Mouse (Mus musculus) cerebellum, postnatal 25 days (tissue): Measurements from ENCODE around the gene Mast4.

ENCODE experiments used
- DNase-seq, 2 experiments: peaks; one replicate each; pipeline ENCODE4 v3.0.0; 2021; ENCODE audit warnings: mixed read lengths in 2 of 2

The Mast4 gene

GRCm38 (mm10) chr13:102958273-102959270, 375.7 kb downstream of the Mast4 start:
- DNase-seq = no peak

GRCm38 (mm10) chr13:102957508-102958272, 376.6 kb downstream of the Mast4 start:
- peak in 1 of 2 experiments; percentile 14 for DNase-seq

- DNase-seq = no peak
These were observed 378.8 kb downstream of the Mast4 start for GRCm38 (mm10) chr13:102955506-102955905.

GRCm38 (mm10) chr13:102949756-102950155, 384.5 kb downstream of the Mast4 start:
- no peak for DNase-seq

- DNase-seq = no peak
These were observed 385.3 kb downstream of the Mast4 start for GRCm38 (mm10) chr13:102948966-102949365.

GRCm38 (mm10) chr13:102947546-102947945, 386.8 kb downstream of the Mast4 start:
- DNase-seq = no peak

GRCm38 (mm10) chr13:102946024-102946821, 388.1 kb downstream of the Mast4 start:
- no peak for DNase-seq

GRCm38 (mm10) chr13:102945450-102945849, 388.8 kb downstream of the Mast4 start:
- DNase-seq = no peak

- DNase-seq = no peak
These were observed 389.8 kb downstream of the Mast4 start for GRCm38 (mm10) chr13:102944516-102944915.

GRCm38 (mm10) chr13:102942557-102942956, 391.7 kb downstream of the Mast4 start:
- no peak for DNase-seq

GRCm38 (mm10) chr13:102940476-102940875, 393.8 kb downstream of the Mast4 start:
- DNase-seq = no peak

- no peak for DNase-seq
These were observed 398.1 kb downstream of the Mast4 start for GRCm38 (mm10) chr13:102936233-102936632.

- no peak for DNase-seq
These were observed 398.5 kb downstream of the Mast4 start for GRCm38 (mm10) chr13:102935788-102936187.

GRCm38 (mm10) chr13:102933702-102934101, 400.6 kb downstream of the Mast4 start:
- DNase-seq = peak; percentile 50 to 65

- DNase-seq = no peak
These were observed 401.9 kb downstream of the Mast4 start for GRCm38 (mm10) chr13:102932434-102932833.

- no peak for DNase-seq
These were observed 402.3 kb downstream of the Mast4 start for GRCm38 (mm10) chr13:102931951-102932350.

GRCm38 (mm10) chr13:102925844-102926598, 408.3 kb downstream of the Mast4 start:
- DNase-seq = no peak

GRCm38 (mm10) chr13:102919741-102920140, 414.6 kb downstream of the Mast4 start:
- DNase-seq = no peak

- no peak for DNase-seq
These were observed 415.7 kb downstream of the Mast4 start for GRCm38 (mm10) chr13:102918616-102919015.

- DNase-seq = no peak
These were observed 419.0 kb downstream of the Mast4 start for GRCm38 (mm10) chr13:102915341-102915740.

- no peak for DNase-seq
These were observed 419.5 kb downstream of the Mast4 start for GRCm38 (mm10) chr13:102914800-102915199.

- DNase-seq = no peak
These were observed 420.4 kb downstream of the Mast4 start for GRCm38 (mm10) chr13:102913919-102914318.
